Mouse (Mus musculus) thymus, adult 2 months (tissue): Measurements from ENCODE around the gene Dis3l.

Source experiments
- CTCF ChIP-seq: fragments of 200-500 bp; IDR thresholded peaks from 2 replicates; pipeline ENCODE4 v1.5.1; 2012; ENCODE audit warnings: mild to moderate bottlenecking, control low read depth, low read length, moderate library complexity, borderline replicate concordance; ENCODE audit not compliant: control insufficient read depth, poor library complexity, insufficient read depth; ENCODE audit errors: extremely low read depth
- POLR2A ChIP-seq: fragments of 200-500 bp; IDR thresholded peaks from 2 replicates; pipeline ENCODE4 v1.6.1; 2012; ENCODE audit warnings: mild to moderate bottlenecking, low read length, control low read depth, moderate library complexity; ENCODE audit not compliant: control insufficient read depth, poor library complexity, insufficient read depth; ENCODE audit errors: extremely low read depth

GRCm38 (mm10) chr9:64312128-64312527 lies 29.0 kb downstream of the Dis3l start:
- no peak for TF ChIP-seq POLR2A
- TF ChIP-seq CTCF, result no peak
